Mouse (Mus musculus) ES-Bruce4 (cell line): Measurements from ENCODE around the gene Nudt2. TPM values are rescaled to one million over a fixed set of nuclear protein-coding genes. Genes with fewer than 3 reads are reported as not detected.

Experiments
- H3K27ac ChIP-seq: 2 replicates; pipeline ENCODE4 v1.5.1; 2012; ENCODE audit warnings: low read length, inconsistent platforms; ENCODE audit not compliant: insufficient read depth
- H3K27me3 ChIP-seq: 2 replicates; pipeline ENCODE4 v1.6.1; 2012; ENCODE audit warnings: mild to moderate bottlenecking, low read length, inconsistent platforms; ENCODE audit not compliant: control insufficient read depth, poor library complexity, insufficient read depth, severe bottlenecking
- H3K36me3 ChIP-seq: 2 replicates; pipeline ENCODE4 v1.6.1; 2012; ENCODE audit warnings: inconsistent platforms, mild to moderate bottlenecking, low read length, moderate library complexity; ENCODE audit not compliant: control insufficient read depth, poor library complexity, insufficient read depth, severe bottlenecking
- H3K4me1 ChIP-seq: one replicate; pipeline ENCODE4 v1.8.1; 2011; ENCODE audit warnings: low read length; ENCODE audit not compliant: control insufficient read depth, insufficient read depth
- H3K4me3 ChIP-seq: 2 replicates; pipeline ENCODE4 v1.5.1; 2011; ENCODE audit warnings: low read depth, mild to moderate bottlenecking, low read length
- H3K9ac ChIP-seq: 2 replicates; pipeline ENCODE4 v1.6.1; 2012; ENCODE audit warnings: low read depth, mild to moderate bottlenecking, inconsistent platforms; ENCODE audit not compliant: poor library complexity, severe bottlenecking
- H3K9me3 ChIP-seq: replicated peaks from 2 replicates; pipeline ENCODE4 v1.6.1; 2012; ENCODE audit warnings: mild to moderate bottlenecking, low read length, inconsistent platforms; ENCODE audit not compliant: control insufficient read depth, poor library complexity, insufficient read depth, severe bottlenecking
- CTCF ChIP-seq: IDR thresholded peaks from one replicate; pipeline ENCODE4 v1.8.1; 2011; ENCODE audit warnings: low read depth, low read length
- EP300 ChIP-seq: IDR thresholded peaks from 2 replicates; pipeline ENCODE4 v1.6.1; 2011; ENCODE audit warnings: low read depth, low read length; ENCODE audit not compliant: insufficient read depth
- POLR2A ChIP-seq: IDR thresholded peaks from one replicate; pipeline ENCODE4 v1.8.1; 2011; ENCODE audit warnings: low read length; ENCODE audit not compliant: insufficient read depth
- polyA plus RNA-seq: library from polyadenylated mRNA; stranded (reverse); fragments of >200 nt; gene quantifications from 2 replicates; pipeline ENCODE4 v1.2.4, GENCODE M21; 2011; ENCODE audit warnings: low read depth; ENCODE audit not compliant: missing spikeins, insufficient read depth, insufficient read length

Nudt2 gene
- polyA plus RNA-seq, 1 experiment, result 37.4 TPM

GRCm38 (mm10) chr4:41522788-41523187 lies 57.8 kb downstream of the Nudt2 start:
- Histone ChIP-seq H3K36me3 (no peaks in the 10 kb centered on the region), H3K27me3 (no peaks in the 10 kb centered on the region), H3K27ac (no peak overlapping the region), H3K4me3 (no peak overlapping the region), H3K9me3 (no peaks in the 10 kb centered on the region), H3K9ac (no peak overlapping the region), H3K4me1 (no peaks in the 10 kb centered on the region)
- TF ChIP-seq CTCF (no peak), EP300 (no peak), POLR2A (no peak)

GRCm38 (mm10) chr4:41523839-41524238 lies 58.9 kb downstream of the Nudt2 start:
- Histone ChIP-seq H3K9ac (no peak overlapping the region), H3K27ac (no peak overlapping the region), H3K4me1 (no peaks in the 10 kb centered on the region), H3K27me3 (no peaks in the 10 kb centered on the region), H3K9me3 (no peaks in the 10 kb centered on the region), H3K36me3 (no peaks in the 10 kb centered on the region), H3K4me3 (no peak overlapping the region)
- TF ChIP-seq POLR2A (no peak), EP300 (no peak), CTCF (no peak)

DNA sequence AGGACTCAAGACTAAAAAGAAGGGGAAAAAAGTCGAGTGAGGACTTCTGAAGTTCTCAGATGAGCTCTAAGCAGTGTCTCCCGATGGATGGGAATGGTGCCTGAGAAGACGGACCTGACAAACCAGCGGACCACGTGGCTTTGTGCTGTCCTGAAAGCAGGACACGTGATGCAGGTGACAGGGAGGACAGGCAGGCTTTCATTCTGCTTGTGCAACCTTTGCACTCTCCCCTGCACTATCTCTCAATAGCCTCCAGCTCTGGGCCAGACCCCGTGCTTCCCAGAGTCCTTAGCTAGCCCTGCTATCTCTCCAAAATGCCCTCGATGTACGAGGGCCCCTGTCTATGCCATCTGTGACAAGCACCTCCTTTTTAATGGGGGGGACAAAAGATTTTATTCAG lies 59.9 kb downstream of the Nudt2 start:
- H3K27me3 ChIP-seq, result no peaks in the 10 kb centered on the region
- H3K27ac ChIP-seq, result no peak overlapping the region
- no peaks in the 10 kb centered on the region for H3K9me3 ChIP-seq
- H3K4me3 ChIP-seq, result no peak overlapping the region
- no peaks in the 10 kb centered on the region for H3K36me3 ChIP-seq
- no peak overlapping the region for H3K9ac ChIP-seq
- H3K4me1 ChIP-seq, result no peaks in the 10 kb centered on the region
- no peak for TF ChIP-seq POLR2A
- no peak for TF ChIP-seq EP300
- no peak for TF ChIP-seq CTCF

DNA sequence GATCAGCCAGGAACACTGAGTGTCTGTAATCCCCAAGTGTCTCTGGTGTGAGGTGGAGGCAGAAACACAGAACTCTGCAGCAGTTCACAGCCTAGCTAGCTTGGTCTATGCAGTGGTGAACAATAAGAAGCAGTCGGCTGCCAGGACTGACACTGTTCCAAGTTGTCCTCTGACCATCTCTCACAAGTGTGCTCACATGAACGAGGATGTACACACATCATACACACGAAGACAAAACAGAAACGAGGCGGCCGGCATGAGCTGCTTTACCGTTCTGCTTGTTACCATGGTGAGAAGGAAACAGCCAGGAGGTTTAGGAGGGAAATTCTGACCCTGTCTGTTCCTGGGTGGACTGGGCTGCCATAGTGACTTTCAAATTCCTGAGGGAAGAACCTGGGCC lies 61.6 kb downstream of the Nudt2 start:
- no peak overlapping the region for H3K4me3 ChIP-seq
- no peak for TF ChIP-seq CTCF
- TF ChIP-seq POLR2A, result no peak
- no peak for TF ChIP-seq EP300
- no peak overlapping the region for H3K27ac ChIP-seq
- no peaks in the 10 kb centered on the region for H3K9me3 ChIP-seq
- no peaks in the 10 kb centered on the region for H3K27me3 ChIP-seq
- H3K9ac ChIP-seq, result no peak overlapping the region
- no peaks in the 10 kb centered on the region for H3K4me1 ChIP-seq
- no peaks in the 10 kb centered on the region for H3K36me3 ChIP-seq

DNA sequence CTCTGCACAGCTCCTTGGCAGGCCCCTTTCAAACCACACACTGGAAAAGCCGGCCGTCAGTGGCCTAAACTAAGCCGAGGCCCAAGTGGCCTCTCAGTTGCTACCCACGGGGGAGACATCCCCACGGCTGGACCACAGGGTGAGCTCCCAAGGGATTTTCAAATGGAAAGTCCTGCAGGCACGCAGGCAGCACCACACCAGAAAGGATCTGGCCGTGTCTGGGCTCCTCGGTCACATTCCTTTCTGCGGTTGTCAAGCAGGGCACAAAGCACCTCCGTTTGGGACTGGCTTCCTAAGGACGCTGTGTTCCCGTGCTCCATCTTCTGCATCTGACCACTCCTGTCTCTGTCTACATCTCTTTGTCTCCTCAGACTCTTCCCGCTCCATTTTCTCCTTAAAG lies 62.1 kb downstream of the Nudt2 start:
- Histone ChIP-seq H3K9me3 (no peaks in the 10 kb centered on the region), H3K27ac (no peak overlapping the region), H3K4me3 (no peak overlapping the region), H3K27me3 (no peaks in the 10 kb centered on the region), H3K9ac (no peak overlapping the region), H3K36me3 (no peaks in the 10 kb centered on the region), H3K4me1 (no peaks in the 10 kb centered on the region)
- TF ChIP-seq CTCF (no peak), EP300 (no peak), POLR2A (no peak)

DNA sequence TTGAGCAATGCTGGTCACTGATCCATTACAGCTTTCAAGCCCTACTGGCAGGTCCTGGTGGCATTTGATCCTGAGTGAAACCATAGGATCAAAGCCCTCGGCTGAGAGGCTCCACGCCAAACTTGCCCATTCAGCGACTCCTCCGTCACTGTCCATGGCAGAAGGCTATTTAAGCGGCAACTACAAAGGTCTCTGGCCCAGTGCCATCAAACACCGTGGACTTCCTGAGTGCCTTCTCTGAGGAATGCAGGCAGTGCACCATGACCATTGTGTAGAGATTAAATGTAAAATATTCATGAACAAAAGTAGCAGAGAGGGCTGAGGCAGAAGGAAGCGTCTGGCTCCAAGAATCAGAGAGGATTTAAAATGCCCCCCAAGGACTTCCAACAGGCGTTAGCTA lies 63.0 kb downstream of the Nudt2 start:
- TF ChIP-seq POLR2A (no peak), EP300 (no peak), CTCF (no peak)
- H3K9ac ChIP-seq, result no peak overlapping the region
- H3K4me3 ChIP-seq, result no peak overlapping the region
- no peaks in the 10 kb centered on the region for H3K27me3 ChIP-seq
- no peak overlapping the region for H3K27ac ChIP-seq
- no peaks in the 10 kb centered on the region for H3K36me3 ChIP-seq
- H3K4me1 ChIP-seq, result no peaks in the 10 kb centered on the region
- no peaks in the 10 kb centered on the region for H3K9me3 ChIP-seq

Other genes with a start within 250 kb of the Nudt2 start
- 144 TPM in 2 replicates for gene Ubap2, start 190.0 kb upstream of the Nudt2 start, polyA plus RNA-seq
- gene Dcaf12, start 150.3 kb upstream of the Nudt2 start, polyA plus RNA-seq, result 51.1 and 53.0 TPM in 2 replicates
- 72.5 and 91.6 TPM in 2 replicates for gene Ubap1, start 116.2 kb upstream of the Nudt2 start, polyA plus RNA-seq
- 20.3 and 25.7 TPM in 2 replicates for gene Kif24, start 264 bp upstream of the Nudt2 start, polyA plus RNA-seq
- gene AI464131, start 37.9 kb downstream of the Nudt2 start, polyA plus RNA-seq, result 3.8 and 3.9 TPM in 2 replicates
- not detected in 2 replicates for gene 1110017D15Rik, start 52.2 kb downstream of the Nudt2 start, polyA plus RNA-seq
- 3.8 and 4.3 TPM in 2 replicates for gene Fam219a, start 104.4 kb downstream of the Nudt2 start, polyA plus RNA-seq
- gene Dnaic1, start 104.6 kb downstream of the Nudt2 start, polyA plus RNA-seq, result 4.3 and 7.3 TPM in 2 replicates
- gene Enho, start 175.2 kb downstream of the Nudt2 start, polyA plus RNA-seq, result 5.3 and 5.4 TPM in 2 replicates
- gene Cntfr, start 231.9 kb downstream of the Nudt2 start, polyA plus RNA-seq, result 23.9 and 27.1 TPM in 2 replicates
- 4.5 and 4.7 TPM in 2 replicates for gene Il11ra1, start 234.8 kb downstream of the Nudt2 start, polyA plus RNA-seq
- gene Rpp25l, start 248.4 kb downstream of the Nudt2 start, polyA plus RNA-seq, result 23.5 and 23.8 TPM in 2 replicates